Comparison of ENCODE assay signal across 18 mouse cellular contexts in genomic region chr15:100489263-100489662, GRCm38 (mm10). TPM values are rescaled to one million over a fixed set of nuclear protein-coding genes. Genes with fewer than 3 reads are reported as not detected.
A peak's percentile ranks its signal among the peaks of the same experiment; 100 is the strongest.
DNase-seq lines count a peak whose midpoint lies in the region; ATAC-seq and TF ChIP-seq lines count a peak whose summit lies in the region.
"Had no signal": no experiment of that assay in that cellular context is flagged by ENCODE, and none has a peak within 500 bp of the region (broad histone marks: within the 10 kb centered on the region; RNA-seq: fewer than 3 reads in every experiment).

No protein-coding gene starts in this region.

- no peak for TF ChIP-seq CTCF in layer of hippocampus, adult 2 months (conservative IDR thresholded peaks at IDR 0.05)

- WGBS in kidney, embryonic 14.5 days = 45% methylated on average over 15 of the region's 15 CpGs

- H3K9me3 ChIP-seq in kidney, embryonic 14.5 days (ENCODE audit: control insufficient read depth, low read length) = no peaks in the 10 kb centered on the region
- H3K9me3 ChIP-seq: forebrain, embryonic 10.5 days; hindbrain, embryonic 13.5 days; megakaryocyte, embryonic 14.5 days; midbrain, embryonic 15.5 days had no signal

- peak overlapping the region; percentile 19 for H3K27ac ChIP-seq in layer of hippocampus, adult 2 months
- peak overlapping the region; percentile 62; the same call in 1 of the 2 replicates for H3K27ac ChIP-seq in kidney, embryonic 14.5 days (ENCODE audit: low read depth, low read length)
- H3K27ac ChIP-seq: forebrain, embryonic 10.5 days; heart, adult 2 months; hindbrain, embryonic 13.5 days; midbrain, embryonic 15.5 days had no signal

- H3K9ac ChIP-seq in kidney, embryonic 14.5 days (ENCODE audit: low read depth, low read length) = peak overlapping the region; percentile 34
- H3K9ac ChIP-seq: midbrain, embryonic 15.5 days had no signal

- H3K4me3 ChIP-seq in layer of hippocampus, adult 2 months = no peak overlapping the region; the same call in 1 of the 2 replicates
- no peak overlapping the region for H3K4me3 ChIP-seq in kidney, embryonic 14.5 days (ENCODE audit: low read length)
- H3K4me3 ChIP-seq: forebrain, embryonic 10.5 days; heart, adult 2 months; hindbrain, embryonic 13.5 days; megakaryocyte, embryonic 14.5 days; midbrain, embryonic 15.5 days had no signal

- peaks cover 46% of the 10 kb centered on the region for H3K4me1 ChIP-seq in kidney, embryonic 14.5 days (ENCODE audit: control insufficient read depth, insufficient read depth, low read length)

- no peak overlapping the region for H3K4me2 ChIP-seq in kidney, embryonic 14.5 days (replicated peaks; ENCODE audit: low read depth, low read length)
- H3K4me2 ChIP-seq: hindbrain, embryonic 13.5 days; liver, embryonic 11.5 days; midbrain, embryonic 15.5 days had no signal

- ATAC-seq in kidney, embryonic 14.5 days (ENCODE audit: low FRiP score, low TSS enrichment) = peak; percentile 70; the same call in 1 of the 2 replicates
- ATAC-seq: midbrain, embryonic 15.5 days had no signal

- DNase-seq in heart, adult 11 months = peak; percentile 93
- DNase-seq in heart, adult 8-10 months (ENCODE audit: low spot score) = no peak
- DNase-seq in layer of hippocampus, adult 2 months (ENCODE audit: low spot score in 2 of 2) = no peak
- no peak for DNase-seq in layer of hippocampus, adult 9-11 months
- DNase-seq in kidney, postnatal 4 days = peak; percentile 50 to 72
- DNase-seq in cerebellum, postnatal 10 days = no peak
- DNase-seq: adrenal gland, adult 8-10 months; B cell, adult 2 months; embryo, embryonic 11 days; heart, adult 2 months; left cerebral cortex, postnatal 4 days; lung, adult 18-20 months had no signal

- H3K36me3 ChIP-seq in kidney, embryonic 14.5 days (ENCODE audit: control insufficient read depth, insufficient read depth, low read length) = peaks cover 45% of the 10 kb centered on the region

- no peaks in the 10 kb centered on the region for H3K27me3 ChIP-seq in kidney, embryonic 14.5 days (ENCODE audit: control insufficient read depth, insufficient read depth, low read length)
- H3K27me3 ChIP-seq: hindbrain, embryonic 13.5 days; midbrain, embryonic 15.5 days had no signal

RNA-seq across cellular contexts. Expression of gene Csrnp2, which starts 6.0 kb away (rescaled TPM):
- 1 to 10 TPM; 2.4 to 3.1 (median 2.7) TPM for total RNA-seq in heart, adult 8-10 months (2022)
- total RNA-seq in layer of hippocampus, adult 2 months (2021) = 10 to 100 TPM; 23.3 to 23.9 TPM
- polyA plus RNA-seq in kidney, embryonic 14.5 days (2014; fragmentation: Nextera tagmentation; extraction: Ambion mirVana) = 14.5 and 18.6 TPM in 2 replicates

RNA-seq across cellular contexts. Expression of gene Letmd1, which starts 20.4 kb away (rescaled TPM):
- 10 to 100 TPM; 11.2 to 14.0 (median 11.8) TPM for total RNA-seq in heart, adult 8-10 months (2022)
- total RNA-seq in layer of hippocampus, adult 2 months (2021) = 10 to 100 TPM; 57.1 to 62.9 TPM
- 19.2 and 25.4 TPM in 2 replicates for polyA plus RNA-seq in kidney, embryonic 14.5 days (2014; fragmentation: Nextera tagmentation; extraction: Ambion mirVana)

Comparison
In these comparisons a context has a peak if more than half of its experiments do, and no peak if none do; other contexts are left out.
1. DNase-seq: peak in heart, adult 11 months (single experiment) and kidney, postnatal 4 days (2 of 2); none in heart, adult 8-10 months (single experiment), layer of hippocampus, adult 2 months (0 of 2), layer of hippocampus, adult 9-11 months (single experiment) and cerebellum, postnatal 10 days (0 of 2).
2. RNA of gene Csrnp2, which starts 6.0 kb away (total RNA-seq): 23.3 to 23.9 TPM in layer of hippocampus, adult 2 months; 2.4 to 3.1 TPM in heart, adult 8-10 months; every median in the first group is over 4 times any median in the second.